Mouse (Mus musculus) gastrocnemius, adult 8-10 months (tissue): ENCODE results near the gene Dnajb14. TPM values are rescaled to one million over a fixed set of nuclear protein-coding genes. Genes with fewer than 3 reads are reported as not detected.
"Not testable (repeated sequence)": the region's sequence is repeated elsewhere in the genome, so short reads cannot be mapped to it uniquely, and the experiment has no call there.

Experiments
- DNase-seq, 2 experiments: peaks; one replicate each; pipeline ENCODE4 v3.0.0; 2022; ENCODE audit warnings: low spot score in 2 of 2
- total RNA-seq, 4 experiments: library from RNA; stranded (reverse); gene quantifications; 2 replicates each; pipeline ENCODE4 v1.2.4; 2022

The Dnajb14 gene
- total RNA-seq: 1 to 10 TPM; 5.1 to 9.1 (median 7.7) TPM

GRCm38 (mm10) chr3:137867437-137868093, at the start of gene Dnajb14:
Dnajb14 (plus strand) TSS chr3:137867675.
- peak; percentile 47 to 51 for DNase-seq

- no peak for DNase-seq
These were observed 48.8 kb upstream of the Dnajb14 start for GRCm38 (mm10) chr3:137818713-137819112.

GRCm38 (mm10) chr3:137820688-137821467, 46.6 kb upstream of the Dnajb14 start:
- no peak for DNase-seq

- DNase-seq: no peak
These were observed 44.2 kb upstream of the Dnajb14 start for GRCm38 (mm10) chr3:137823317-137823716.

- no peak for DNase-seq
These were observed 39.8 kb upstream of the Dnajb14 start for GRCm38 (mm10) chr3:137827678-137828077.

- DNase-seq: no peak
These were observed 36.3 kb upstream of the Dnajb14 start for GRCm38 (mm10) chr3:137831156-137831555.

- DNase-seq: no peak
These were observed 34.3 kb upstream of the Dnajb14 start for GRCm38 (mm10) chr3:137833128-137833527.

GRCm38 (mm10) chr3:137833698-137834097, 33.8 kb upstream of the Dnajb14 start:
- DNase-seq: no peak

- DNase-seq: no peak
These were observed 30.9 kb upstream of the Dnajb14 start for GRCm38 (mm10) chr3:137836543-137836942.

- DNase-seq: no peak
These were observed 29.3 kb upstream of the Dnajb14 start for GRCm38 (mm10) chr3:137838160-137838559.

- no peak for DNase-seq
These were observed 24.5 kb upstream of the Dnajb14 start for GRCm38 (mm10) chr3:137842944-137843343.

GRCm38 (mm10) chr3:137844263-137844662, 23.2 kb upstream of the Dnajb14 start:
- DNase-seq: no peak

- no peak for DNase-seq
These were observed 20.9 kb upstream of the Dnajb14 start for GRCm38 (mm10) chr3:137846552-137846951.

- DNase-seq: no peak
These were observed 19.1 kb upstream of the Dnajb14 start for GRCm38 (mm10) chr3:137848354-137848753.

GRCm38 (mm10) chr3:137849697-137850096, 17.8 kb upstream of the Dnajb14 start:
- DNase-seq: no peak

- no peak for DNase-seq
These were observed 16.3 kb upstream of the Dnajb14 start for GRCm38 (mm10) chr3:137851196-137851595.

GRCm38 (mm10) chr3:137853011-137853410, 14.5 kb upstream of the Dnajb14 start:
- DNase-seq: not testable (repeated sequence)

- DNase-seq: no peak
These were observed 12.1 kb upstream of the Dnajb14 start for GRCm38 (mm10) chr3:137855328-137855727.

GRCm38 (mm10) chr3:137856061-137856460, 11.4 kb upstream of the Dnajb14 start:
- DNase-seq: no peak

- DNase-seq: no peak
These were observed 6.9 kb upstream of the Dnajb14 start for GRCm38 (mm10) chr3:137860394-137861170.

- DNase-seq: no peak
These were observed 6.0 kb upstream of the Dnajb14 start for GRCm38 (mm10) chr3:137861436-137861835.

GRCm38 (mm10) chr3:137862600-137862999, 4.9 kb upstream of the Dnajb14 start:
- DNase-seq: no peak
